Mouse (Mus musculus) CH12F3 (cell line): ENCODE data around the gene Bach2.

ENCODE experiments used
- in situ Hi-C: fragments of 300-500 bp; cut with MboI; formaldehyde crosslinking; loops from 2 replicates; pipeline ENCODE4 v1.14.3; 2020; ENCODE audit warnings: low sequenced_read_pairs

Gene Bach2

DNA sequence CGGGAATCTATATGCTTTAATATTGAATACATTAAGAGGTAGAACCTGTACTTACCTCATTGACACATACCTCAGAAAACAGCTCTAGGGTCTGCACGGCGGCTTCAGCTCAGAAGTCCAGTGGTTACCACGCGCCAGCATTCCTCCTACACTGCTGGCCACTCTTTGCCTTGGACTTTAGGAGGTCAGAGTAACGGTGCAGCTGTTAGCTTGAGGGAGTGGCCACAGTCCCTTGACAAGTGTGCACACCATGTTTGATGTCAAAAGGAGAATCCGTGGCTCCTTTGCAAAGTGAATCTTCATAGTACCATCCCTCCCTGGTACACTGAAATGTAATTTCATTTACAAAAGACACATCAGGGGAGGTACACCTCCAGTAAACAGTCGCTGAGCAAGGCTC, 179.3 kb downstream of the Bach2 start:
- in situ Hi-C loops = no loop called here

DNA sequence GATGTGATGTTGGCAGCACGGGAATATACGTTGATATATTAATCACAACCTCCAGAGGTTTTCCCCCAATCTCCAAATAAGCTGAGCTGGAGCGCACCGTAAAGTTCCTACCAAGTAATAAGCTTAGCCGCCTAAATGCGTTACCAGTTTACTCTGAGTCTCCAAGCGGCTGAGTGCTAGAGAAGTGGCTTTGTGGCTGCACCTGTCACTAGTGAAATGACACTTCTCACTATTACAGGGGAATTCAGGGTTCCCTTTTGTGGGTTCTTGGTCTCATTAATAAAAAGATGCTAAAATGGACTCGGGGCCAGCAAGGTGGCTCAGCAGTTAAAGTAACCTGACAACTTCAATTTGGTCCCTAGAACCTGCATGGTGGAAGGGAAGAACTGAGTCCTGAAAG, 183.0 kb downstream of the Bach2 start:
- in situ Hi-C loops = no loop called here

DNA sequence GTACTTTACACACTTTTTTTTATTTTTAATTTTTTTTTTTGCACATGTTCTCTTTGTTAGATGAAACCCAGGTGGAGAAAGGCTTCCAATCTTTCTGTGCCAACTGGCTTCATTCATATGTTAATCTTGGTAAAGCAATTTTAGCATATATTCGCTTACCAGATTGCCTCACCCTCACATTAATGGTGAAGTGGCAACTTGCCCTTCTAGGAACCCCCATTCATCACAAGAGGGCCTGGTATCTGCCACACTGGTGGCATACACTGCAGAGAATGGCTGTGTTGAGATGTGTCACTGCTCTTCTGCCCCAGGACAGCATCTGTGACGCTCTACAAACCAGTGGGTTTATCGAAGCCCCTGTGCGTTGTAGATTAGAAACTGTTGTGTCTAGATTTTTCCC, 183.8 kb downstream of the Bach2 start:
- in situ Hi-C loops = no loop called here

DNA sequence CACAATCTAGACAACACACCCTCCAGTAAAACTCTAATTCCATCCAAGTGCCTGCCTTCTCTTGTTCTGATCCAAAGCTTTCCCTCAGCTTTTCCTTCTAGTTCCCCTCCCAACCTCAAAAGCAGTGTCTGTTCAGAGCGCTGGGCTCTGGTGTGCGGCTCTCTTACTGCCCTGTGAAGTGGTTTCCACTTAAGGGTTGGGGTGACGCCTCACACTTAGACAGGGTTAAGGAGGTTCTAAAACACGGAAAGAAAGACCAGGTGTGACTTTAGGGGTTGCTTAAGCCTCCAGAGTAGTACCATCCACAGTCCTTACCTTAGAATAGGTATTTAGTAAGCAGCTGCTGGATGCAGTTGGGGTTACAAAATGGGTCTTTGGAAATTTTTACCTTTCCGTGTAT, 185.1 kb downstream of the Bach2 start:
- in situ Hi-C loops = no loop called here

DNA sequence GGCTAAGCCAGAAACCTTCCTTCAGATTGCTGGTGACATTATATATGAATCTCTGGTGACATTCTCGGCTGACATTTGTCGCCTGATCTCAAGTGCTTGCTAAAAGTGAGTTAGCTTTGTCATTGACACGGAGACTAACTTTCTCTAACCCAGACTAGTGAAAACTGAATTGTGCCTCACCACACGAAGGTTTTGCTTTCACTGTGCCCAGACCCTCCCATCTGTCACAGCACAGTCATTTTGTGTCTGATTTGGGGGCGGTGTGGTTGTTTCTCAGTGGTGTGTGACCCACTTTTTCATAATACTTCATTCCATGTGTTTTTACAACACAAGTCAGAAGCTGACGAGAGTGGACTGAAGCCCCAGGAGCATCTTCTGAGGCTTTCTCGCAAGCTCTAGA, 185.8 kb downstream of the Bach2 start:
- in situ Hi-C loops = no loop called here

DNA sequence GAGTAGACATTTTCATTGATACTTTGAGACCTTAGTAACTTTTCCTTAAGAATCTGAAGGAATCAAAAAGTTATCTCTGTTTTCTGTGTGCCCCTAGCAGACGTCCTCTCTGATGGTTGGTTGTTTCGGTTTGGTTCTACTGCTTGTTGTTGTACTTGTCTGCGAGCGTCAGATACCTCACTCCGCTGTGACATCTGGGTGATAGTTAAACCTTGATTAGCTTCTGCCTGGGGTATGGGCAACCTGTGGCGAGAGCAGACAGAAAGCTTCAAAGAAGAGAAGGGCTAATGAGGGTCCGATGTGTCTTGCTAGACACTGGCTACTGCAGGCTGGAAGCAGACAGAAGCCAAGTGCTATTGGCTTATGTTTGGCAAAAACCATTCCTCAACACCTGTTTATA, 186.5 kb downstream of the Bach2 start:
- in situ Hi-C loops = no loop called here

DNA sequence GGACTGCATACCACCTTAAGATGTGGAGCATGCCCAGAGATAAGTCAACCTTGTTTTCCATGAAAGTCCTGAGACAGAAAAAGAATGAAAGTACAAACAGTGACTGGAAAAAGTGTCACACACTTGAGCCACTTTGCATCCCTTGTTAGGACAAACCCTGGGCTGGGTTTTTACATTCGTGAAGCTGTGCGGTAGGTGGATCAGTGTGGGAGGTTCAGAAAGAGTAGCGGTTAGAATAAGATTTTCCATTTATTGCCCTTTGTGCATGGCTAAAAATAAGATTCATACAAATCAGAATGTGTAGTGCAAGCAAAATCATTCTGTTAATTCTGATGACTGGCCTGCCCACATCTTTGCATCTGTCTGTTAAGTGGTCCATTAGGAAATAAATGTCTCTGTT, 187.0 kb downstream of the Bach2 start:
- in situ Hi-C loops = no loop called here

DNA sequence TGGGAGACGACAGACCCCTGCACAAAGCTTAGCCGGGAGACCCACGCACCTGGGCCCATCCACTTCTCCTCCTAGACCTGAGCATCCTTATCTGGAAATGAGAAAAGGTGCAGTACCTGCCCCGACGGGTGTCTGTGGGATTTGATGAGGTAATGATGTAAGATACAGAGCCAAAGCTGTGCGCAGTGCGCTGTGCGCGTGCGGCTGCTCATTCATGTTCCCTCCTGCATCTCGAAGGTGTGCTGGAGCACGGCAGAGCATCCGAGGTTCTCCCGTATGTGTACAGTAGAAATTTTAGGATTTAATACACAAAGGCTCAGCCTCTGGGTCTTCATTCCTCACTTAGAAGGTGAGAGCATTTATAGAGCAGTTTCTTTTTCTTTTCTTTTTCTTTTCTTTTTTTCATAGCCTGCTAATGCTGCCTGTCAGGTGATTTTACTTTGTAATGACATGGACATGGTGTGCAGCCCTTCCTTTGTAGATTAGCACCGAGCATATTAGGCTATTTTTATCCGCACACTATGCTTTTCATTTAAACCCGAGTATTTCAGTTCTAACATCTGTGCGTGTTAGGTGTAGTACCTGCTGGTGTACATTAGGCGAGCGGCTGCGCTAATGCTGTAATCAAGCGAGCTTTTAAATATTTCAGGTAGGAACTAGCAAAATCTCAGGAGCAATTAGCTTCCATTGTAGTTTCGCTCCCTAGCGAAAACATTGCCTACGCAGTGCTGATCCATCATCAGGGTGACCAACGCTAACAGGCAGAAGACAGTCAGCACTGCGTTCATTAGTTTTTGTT, 188.4 kb downstream of the Bach2 start:
- in situ Hi-C loops = no loop called here

DNA sequence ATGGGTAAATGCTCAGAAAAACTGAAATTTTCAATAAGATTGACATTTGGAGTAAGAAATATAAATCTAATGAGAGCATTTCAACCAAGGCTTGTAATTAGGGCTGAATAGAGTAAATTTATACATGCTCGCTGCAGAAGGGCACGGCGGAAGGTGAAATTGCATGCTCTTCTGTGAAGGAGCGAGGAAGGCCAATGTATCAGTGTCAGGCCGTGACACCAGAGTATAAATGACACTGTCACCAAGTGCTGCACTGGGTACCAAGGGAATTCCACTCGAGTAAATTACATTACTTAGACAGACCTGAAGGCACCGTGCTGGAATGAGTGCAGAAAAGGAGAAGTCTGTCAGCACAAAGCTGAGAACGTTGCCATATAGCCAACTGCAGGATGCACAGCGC, 190.1 kb downstream of the Bach2 start:
- in situ Hi-C loops = no loop called here

DNA sequence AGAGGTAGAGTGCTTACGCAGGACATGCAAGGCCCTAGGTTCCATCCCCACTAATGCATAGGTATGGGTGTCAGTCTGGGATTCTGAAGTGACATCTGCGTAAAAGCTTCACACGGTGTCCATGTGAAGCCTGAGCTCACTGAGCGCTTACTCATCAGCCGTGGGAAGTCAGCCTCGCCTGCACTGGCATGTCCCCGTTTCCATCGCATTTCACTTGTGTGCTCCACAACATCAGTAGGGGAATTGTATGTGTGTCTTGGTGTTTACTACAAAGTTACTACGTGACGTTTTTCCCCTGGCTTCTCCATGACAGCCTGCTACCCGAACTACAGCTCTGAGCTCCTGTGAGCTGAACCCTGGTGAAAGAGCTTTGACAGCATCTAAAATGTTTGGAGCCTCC, 191.5 kb downstream of the Bach2 start:
- in situ Hi-C loops = no loop called here

DNA sequence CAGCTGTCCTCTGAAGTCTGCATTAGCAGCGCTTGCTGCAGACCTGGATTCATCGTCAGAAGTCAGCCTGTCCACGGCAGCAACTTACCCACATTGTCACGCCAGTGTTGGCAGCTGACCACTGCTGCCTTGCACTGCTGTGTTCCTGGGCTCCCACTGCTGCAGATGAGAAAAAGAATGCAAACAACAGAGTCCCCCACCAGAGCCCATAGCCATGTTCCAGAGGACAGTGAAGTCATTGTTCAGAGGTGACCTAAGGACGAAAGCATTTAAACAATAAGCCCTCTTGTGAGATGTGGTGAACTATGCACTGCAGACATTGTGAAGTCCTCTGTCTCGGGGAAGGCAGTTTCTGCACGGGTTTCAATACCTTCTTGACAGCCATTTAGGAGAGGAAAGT, 192.4 kb downstream of the Bach2 start:
- in situ Hi-C loops = no loop called here

DNA sequence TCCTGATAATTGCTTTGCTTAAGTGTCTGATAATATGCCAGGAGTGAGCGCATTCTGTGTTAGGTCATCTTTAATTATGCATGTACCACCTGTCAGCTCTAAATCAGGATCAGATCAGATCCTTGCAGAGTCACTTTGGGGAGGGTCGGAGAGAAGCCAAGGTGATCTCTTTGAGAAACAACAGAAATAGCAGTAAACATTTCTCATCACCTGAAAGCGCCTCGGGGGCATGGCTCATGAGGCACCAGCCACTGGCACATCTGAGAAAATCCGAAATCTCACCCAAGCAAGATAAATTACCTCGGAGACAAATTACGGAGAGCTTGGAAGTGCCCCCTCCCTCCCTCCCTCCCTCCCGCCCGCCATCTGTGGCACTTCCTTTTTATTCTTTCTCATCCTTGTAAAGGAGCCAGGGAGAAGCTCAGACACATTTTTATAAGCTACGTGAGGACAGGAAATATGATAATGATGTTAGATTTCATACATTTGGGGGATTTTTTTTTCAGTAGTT, 193.7 kb downstream of the Bach2 start:
- in situ Hi-C loops = no loop called here

DNA sequence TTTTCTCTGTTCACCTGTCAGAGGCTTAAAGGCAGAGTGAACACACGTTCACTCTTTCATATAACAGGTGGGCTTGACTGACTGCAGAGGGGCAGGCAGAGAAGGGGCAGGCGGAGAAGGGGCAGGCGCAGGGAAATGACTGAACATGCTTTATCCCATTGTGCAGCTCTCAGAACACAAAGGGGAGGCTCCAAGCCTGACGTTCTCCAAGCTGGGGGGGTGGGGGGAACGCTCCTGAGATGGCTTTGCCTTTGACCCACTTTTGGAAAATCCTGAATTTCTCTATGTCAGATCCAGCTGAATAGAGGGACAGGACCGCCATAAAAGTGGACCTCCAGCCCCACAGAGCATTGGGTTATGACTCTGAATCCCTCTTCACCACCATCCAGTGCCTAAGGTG, 194.3 kb downstream of the Bach2 start:
- in situ Hi-C loops = no loop called here

DNA sequence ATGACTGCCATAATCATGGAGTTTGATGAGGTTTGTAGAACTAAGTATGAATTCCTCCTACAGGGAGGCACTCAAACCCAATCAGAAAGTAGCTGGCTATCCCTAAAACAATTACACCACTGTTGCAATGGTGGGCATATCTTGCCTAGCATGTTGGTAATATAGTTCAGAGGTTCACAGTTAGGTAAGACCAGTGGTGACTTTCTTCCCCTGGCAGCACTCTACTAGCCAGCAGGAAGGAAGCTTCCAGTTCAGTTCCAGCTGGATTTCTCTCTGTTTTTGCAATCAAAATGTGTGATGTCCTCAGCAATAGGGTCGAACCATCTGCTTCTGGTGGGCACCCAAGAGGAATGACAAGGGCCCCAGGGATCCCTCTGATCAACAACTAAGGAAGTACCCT, 196.0 kb downstream of the Bach2 start:
- in situ Hi-C loops = no loop called here

DNA sequence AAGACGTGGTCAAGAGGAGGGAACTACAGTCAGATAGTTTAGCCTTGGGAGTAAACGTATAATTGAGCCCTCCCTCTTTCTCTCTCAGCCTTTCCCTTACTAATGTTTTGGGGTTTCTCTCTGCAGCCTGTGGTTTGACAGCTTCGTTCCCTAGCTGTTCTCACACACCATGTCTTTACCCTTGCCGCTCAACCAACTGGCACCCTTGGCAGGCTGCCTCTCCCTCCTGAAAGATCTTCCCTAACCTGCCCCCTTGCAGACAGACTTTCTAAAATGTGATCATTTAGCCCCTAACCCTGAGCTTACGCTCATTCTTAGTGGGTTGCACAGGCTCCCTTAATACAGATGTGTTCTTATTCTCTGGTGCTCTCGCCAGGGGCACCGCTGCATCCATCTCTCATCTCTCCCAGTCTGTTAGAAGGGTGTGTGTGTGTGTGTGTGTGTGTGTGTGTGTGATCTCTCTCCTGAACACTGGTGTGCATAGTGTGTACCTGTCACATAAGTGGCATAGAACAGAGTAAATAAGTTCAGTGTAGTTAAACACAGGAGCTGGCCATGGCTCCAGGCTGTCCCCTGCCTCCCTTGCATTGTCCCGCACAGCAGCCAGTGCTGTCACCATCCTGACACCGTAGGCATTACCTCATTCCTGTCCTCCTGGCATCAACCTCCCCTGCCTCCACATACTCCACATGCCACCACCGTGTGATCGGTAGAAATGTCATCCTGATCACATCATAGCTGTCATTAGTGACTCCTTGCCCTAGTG, 201.6 kb downstream of the Bach2 start:
- in situ Hi-C loops = no loop called here

DNA sequence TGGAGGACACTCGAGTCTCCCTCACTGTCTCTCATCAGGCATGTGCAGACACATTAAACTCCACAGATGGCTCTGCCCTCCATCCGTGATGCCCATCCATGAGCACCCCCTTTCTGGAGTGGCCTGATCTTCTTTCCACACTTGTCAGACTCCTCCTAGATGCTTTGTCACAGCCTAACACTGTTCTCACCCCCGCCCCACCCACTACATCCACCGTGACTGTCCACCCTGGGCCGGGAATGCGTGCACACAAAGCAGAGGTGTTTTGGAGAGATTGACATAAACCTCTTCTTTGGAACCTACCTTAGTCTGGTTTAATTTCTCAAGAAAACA, 202.1 kb downstream of the Bach2 start:
- in situ Hi-C loops = no loop called here

DNA sequence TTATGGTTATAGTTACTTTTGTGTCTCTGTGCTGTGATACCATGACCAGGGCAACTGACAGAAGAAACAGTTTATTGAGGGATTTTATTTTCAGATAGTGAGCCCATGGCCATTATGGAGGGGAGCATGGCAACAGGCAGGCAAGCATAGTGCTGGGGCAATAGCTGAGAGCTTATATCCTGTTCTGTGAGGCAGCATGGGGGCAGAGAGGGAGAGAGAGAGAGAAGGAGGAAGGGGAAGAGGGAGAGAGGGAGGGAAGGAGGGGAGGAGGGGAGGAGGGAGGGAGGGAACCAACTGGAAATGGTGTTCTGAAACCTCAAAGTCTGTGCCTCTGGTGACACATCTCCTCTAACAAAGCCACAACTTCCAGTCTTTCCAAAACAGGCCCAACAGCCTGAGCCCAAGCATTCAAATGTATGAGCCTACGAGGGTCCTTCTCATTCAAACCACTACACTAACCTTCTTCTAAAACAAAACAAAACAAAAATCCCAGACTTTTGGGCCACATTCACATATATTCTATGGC, 206.1 kb downstream of the Bach2 start:
- in situ Hi-C loops = no loop called here

DNA sequence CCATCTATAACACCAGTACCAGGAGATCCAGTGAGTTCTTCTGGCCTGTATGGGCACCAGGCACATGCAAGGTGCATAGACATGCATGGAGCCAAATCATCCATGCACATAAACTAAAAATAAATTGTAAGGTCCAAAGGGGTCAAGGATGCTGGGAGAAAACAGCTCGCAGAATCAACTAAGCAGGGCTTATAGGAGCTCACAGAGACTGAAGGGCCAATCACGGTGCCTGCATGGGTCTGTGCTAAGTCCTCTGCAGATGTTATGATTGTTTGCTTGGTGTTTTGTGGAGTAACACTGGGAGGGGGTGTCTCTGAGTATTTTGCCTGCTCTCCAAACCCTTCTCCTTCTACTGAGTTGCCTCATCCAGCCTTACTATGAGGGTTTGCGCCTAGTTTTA, 209.2 kb downstream of the Bach2 start:
- in situ Hi-C loops = no loop called here

DNA sequence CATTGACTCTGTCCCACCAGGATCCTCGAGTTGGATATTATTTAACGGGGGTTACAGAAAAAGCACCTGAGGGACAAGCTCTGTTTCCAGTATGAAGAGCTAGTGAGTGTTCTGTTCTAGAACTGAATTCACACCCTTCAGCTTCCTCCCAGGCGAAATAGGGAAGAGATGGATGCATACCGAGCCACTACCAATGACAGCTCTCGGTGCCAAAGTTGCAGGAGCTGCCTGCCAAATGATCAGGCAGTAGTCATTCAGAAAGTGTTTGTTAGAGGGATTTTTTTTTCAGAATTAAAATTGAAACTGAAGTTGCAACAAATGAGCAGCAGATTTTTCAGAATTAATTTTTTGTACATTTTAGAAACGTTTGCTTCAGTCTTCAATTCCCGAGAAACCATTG, 223.4 kb downstream of the Bach2 start:
- in situ Hi-C loops = no loop called here

DNA sequence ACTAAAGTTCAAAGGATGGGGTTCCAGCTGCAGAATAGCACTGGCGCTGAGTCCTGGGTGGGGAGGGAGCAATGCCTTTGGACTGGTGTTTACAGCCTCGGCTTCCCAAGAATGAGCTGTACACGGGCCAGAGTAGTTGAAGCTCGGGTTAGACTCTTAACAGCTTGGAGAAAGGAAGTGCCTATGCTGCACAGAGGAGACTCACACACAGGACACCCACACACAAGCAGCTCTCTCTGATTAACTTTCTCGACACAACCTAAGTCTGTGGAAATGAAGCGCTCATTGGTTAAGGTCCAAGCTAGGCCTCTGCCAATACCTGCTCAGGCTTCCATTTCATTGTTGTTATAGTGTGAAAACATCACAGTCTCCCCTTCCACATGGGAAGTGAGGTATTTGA, 224.5 kb downstream of the Bach2 start:
- in situ Hi-C loops = no loop called here

DNA sequence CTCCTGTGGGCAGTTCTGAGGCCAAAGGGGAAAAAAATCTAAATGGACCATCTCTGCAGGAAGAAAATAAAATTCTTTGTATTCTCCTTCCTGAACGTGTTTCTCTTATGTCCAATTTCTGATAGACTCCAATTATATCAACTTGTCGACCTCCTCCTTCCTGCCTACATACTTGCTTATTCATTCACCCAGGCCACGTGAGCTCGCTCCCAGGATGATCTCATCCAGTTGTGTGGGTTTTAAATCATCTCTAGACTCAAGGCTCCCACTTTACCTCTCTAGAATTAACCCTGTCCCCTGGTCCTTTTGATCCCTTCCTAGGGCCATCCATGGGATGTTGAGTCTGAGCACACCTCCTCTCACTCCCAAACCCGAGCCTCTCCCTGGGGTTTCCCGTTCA, 225.9 kb downstream of the Bach2 start:
- in situ Hi-C loops = no loop called here

DNA sequence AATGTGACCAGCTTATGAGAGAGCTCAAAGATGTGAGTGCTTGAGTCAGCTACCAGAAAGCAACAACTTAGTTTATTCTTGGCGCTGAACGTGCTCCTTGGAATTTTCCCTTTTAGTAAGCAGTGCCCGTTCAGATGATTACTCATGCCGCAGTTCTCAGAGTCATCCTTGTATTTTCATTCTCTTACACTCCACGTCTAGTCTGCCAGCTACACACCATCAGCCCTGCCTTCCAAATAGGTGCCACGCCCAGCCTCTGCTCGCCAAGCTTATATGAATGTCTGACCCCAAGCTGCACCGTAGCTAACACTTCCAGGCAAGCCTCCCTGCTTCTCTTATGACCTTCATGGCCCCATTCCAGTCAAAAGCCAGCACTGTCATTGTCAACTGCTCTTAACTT, 227.4 kb downstream of the Bach2 start:
- in situ Hi-C loops = no loop called here
